Mouse (Mus musculus): ENCODE measurements around the gene Smim14.
"Not testable (repeated sequence)": the region's sequence is repeated elsewhere in the genome, so short reads cannot be mapped to it uniquely, and the experiment has no call there.

Smim14 gene

DNA sequence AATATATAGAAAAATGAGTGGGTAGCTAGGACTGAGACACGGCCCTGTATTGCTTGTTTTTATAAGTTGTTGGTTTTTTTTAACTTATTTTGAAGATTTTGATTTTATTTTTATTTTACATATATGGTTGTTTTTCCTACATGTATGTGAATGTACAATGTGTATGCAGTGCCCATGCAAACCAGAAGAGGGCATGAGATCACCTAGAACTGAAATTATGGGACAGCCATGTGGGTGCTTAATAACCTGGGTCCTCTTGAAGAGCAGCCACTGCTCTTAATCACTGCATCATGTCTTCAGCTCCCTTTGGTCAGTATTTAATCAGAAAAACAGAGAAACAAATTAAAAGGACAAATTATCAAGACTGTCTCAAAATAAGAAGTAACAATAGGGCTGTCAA, 15.2 kb downstream of the Smim14 start:
- no peak for DNase-seq (ENCODE audit: low spot score)

DNA sequence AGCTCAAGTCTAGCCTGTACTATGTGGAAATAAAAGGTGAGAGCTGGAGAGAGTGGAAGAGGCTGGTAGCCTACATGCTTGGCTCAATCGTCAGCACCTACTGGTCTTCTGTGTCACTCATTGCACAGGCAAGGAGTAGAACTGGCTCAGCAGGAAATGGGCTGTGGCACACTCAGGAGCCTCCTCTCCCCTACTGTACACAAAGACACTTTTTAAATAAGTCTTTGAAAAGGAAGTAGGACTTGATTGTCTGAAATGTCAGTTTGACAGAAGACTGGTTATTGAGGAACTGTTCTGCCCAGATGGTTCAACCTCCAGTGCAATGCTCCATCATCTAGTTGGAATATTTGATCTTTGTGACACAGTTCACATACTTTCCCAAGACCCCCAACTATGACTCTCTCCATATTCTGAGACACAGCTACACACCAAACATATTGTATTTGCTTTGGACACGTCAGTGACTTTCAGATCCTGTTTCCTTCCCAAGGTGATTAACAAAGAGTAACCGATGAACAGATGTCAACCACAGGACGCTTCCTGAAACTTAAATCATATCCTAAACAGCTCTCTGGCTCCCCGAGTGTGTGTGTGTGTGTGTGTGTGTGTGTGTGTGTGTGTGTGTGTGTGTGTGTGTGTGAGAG, 22.2 kb downstream of the Smim14 start:
- no peak for DNase-seq (ENCODE audit: low spot score)

- DNase-seq (ENCODE audit: low spot score): no peak
Measured at GRCm38 (mm10) chr5:65513506-65513905, 23.5 kb downstream of the Smim14 start.

- no peak for DNase-seq (ENCODE audit: low spot score)
Measured at GRCm38 (mm10) chr5:65508395-65508794, 28.6 kb downstream of the Smim14 start.

GRCm38 (mm10) chr5:65505786-65506185, 31.2 kb downstream of the Smim14 start:
- DNase-seq (ENCODE audit: low spot score): no peak

- DNase-seq (ENCODE audit: low spot score): no peak
Measured at GRCm38 (mm10) chr5:65501407-65501806, 35.6 kb downstream of the Smim14 start.

DNA sequence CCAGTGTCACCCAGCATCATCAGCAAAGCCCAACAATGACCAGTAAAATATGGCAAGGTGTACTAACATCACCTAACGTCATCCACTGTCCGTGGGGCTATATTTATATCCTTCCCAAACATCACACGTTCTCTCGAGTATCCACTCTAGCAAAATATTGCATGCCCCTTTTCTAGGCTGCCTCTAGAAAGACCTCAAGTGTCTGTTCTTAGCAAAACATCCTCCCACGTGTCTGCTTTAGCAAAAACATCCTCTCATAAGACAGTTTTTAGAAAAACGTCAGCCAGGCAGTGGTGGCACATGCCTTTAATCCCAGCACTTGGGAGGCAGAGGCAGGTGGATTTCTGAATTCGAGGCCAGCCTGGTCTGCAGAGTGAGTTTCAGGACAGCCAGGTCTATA, 36.8 kb downstream of the Smim14 start:
- no peak for DNase-seq (ENCODE audit: low spot score)

DNA sequence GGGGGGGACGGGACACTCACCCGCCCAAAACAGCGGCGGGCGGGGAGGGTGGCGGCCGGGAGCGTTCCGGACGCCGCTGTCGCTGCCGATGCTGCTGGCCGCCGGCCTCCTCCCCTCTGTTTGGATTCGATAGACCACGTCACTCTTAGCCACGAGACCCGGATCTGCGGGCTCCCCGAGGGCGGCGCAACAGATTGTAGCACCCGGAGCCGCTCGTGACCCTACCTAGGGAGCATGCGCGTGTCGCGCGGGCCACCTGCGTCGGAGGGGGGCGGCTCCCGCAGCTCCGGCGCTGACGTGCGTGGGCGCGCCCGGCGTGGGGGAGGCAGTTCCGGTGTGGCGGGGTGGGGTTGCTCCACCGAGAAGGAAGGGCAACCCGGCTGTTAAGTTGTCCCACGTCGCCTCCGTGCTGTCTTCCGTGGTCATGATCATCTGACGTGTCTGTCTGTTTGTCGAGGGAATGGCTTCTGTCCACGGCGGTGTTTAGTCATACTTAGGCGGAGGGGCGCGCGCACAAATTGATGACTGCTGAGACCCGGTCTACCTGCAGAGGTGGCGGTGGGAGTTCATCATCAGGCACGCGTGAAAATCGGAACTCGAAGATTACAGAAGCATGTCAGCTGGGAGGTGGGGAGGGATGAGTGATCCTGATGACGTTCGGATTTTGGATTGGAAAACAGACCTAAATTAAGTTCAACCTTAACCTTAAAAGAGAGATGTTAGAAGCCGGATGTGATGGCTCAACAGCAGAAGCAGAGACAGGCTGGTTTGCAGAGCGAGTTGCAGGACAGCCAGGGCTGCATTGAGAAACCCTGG, 44.1 kb downstream of the Smim14 start, which contains the start of gene Gm43552:
Gene Gm43552, minus strand, starts transcription at position 118 of the 816 bp plus-strand sequence.
- DNase-seq (ENCODE audit: low spot score): peak; percentile 91

DNA sequence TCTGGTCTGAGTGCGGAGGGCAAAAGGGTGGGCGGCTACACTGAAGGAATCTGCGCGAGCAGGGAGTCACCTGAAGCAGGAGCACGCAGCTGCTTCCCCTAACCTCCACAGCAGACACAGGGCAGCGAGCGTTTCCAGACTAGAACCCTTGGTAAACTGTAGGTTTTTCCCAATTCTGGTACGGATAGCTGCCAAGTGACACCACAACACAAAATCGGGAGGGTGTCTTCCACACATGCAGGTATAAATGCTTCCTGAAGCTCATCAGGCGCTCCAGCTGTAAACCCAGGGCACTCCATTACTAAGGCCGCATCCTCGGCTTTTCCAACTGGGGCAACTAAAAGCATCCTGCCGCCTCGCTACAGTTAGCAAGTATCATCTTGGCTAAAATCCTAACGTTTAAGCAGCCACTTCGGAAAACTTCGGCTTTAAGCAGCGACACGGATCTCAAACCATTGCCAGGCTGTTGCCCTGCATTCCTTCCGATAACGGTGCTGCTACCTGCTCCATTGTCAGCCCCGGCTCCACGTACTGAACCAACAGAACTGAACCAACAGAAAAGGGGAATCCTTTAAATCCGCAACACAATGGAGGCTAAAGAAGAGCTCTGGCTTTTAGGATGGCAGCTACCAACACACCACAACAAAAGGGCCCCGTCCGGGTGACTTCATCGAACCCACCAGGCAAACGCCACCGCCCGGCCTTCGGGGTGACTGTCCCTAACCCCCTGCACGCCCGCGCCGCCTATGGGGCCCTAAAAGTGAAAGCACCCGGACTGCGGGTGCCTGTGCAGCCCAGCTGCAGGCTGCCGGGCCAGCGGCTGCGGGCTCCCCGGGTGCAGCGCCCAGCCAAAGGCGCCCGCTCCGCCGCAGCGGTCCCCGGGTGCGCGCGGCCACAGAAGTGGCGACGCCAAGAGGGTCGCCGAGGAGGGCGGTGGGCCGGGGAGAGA, 44.9 kb downstream of the Smim14 start:
- peak; percentile 47 for DNase-seq (ENCODE audit: low spot score)

- no peak for DNase-seq (ENCODE audit: low spot score)
Measured at GRCm38 (mm10) chr5:65489830-65490229, 47.2 kb downstream of the Smim14 start.

DNA sequence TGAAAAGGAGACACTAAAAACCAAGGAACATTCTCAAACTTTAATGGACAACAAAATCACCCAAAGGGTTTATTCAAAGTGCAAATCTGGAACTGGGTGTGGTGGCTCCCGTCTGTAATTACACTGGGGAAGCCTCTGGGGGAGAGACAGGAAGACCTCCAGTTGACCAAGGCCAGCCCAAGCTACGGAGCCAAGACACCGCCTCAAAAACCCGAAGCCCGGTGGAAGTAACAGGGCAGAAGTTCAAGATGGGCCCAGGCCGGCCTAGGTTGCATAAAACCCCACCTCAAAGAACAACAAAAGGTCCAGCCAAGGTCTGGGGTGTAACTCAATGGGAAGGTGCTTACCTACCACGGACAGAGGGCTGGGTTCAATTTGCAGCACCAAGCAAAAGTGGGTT, 48.3 kb downstream of the Smim14 start:
- no peak for DNase-seq (ENCODE audit: low spot score)

DNA sequence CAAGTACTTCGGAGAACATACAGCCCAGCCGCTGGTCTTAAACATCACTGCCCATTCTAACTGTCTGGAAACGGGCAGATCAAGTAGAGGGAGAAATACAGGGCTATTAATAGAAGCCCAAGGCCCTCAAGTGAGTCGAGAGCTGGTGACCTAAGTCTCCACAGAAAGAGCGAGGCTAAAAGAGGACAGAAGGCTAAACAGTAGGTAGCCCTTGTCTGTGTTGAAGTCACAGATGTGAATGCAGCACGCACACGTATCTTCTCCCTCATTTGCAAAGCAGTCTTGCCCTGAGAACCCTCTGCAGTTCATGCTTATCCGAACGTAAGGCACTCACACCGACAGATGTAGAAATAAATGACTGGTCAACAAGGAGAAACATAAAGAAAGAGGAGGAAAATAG, 49.6 kb downstream of the Smim14 start:
- no peak for DNase-seq (ENCODE audit: low spot score)

- DNase-seq (ENCODE audit: low spot score): no peak
Measured at GRCm38 (mm10) chr5:65486514-65486913, 50.5 kb downstream of the Smim14 start.

DNA sequence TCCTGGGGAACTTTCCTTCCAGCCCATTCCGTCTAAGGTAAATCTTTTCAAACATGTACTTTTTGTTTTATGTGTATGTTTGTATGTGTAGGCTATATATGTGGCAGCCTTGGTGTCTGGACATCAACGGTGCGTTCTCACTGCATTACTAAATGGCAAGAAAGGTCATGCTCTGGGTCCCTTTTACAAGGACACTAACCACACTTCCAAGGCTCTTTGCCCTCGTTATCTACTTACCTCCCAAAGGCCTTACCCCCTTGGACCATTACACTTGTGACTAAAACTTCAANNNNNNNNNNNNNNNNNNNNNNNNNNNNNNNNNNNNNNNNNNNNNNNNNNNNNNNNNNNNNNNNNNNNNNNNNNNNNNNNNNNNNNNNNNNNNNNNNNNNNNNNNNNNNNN, 54.0 kb downstream of the Smim14 start:
- no peak for DNase-seq (ENCODE audit: low spot score)

GRCm38 (mm10) chr5:65480511-65480910, 56.5 kb downstream of the Smim14 start:
- no peak for DNase-seq (ENCODE audit: low spot score)

GRCm38 (mm10) chr5:65479681-65480445, 57.1 kb downstream of the Smim14 start:
- DNase-seq (ENCODE audit: low spot score): no peak

DNA sequence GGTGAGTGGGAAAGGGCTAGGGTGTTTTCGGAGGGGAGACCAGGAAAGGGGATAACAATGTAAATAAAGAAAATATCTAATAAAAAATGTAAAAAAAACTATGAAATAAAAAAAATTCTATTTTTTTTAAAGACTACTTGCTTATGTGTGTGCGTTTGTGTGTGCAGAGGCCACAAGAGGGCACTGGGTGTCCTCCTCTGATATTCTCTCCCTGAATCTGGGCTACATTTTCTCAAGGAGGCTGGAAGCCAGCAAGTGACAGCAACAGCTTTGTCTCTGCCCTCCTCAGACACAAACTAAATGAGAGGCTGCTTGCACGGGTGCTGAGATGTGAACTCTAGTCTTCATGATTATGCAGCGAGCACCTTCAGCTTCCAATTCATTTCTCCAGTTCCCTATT, 58.8 kb downstream of the Smim14 start:
- DNase-seq (ENCODE audit: low spot score): no peak

- not testable (repeated sequence) for DNase-seq (ENCODE audit: low spot score)
Measured at GRCm38 (mm10) chr5:65476739-65477138, 60.2 kb downstream of the Smim14 start.

DNA sequence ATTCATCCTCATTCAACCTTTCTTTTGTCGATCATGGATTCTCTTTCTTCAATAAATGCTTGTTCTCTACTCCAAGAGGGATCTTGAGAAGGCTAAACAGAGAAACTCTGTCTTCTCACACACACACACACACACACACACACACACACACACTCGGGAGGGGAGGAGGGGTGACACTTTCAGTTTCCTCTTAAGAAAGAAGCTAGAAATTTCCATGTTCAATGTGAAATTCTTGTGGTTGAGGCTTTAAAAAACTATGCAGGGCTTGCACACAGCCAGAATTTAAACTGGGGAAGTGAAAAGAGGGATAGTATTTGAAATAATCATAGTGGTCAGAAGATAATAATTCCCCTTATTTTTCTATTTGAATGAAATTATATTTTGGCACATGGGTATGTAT, 61.2 kb downstream of the Smim14 start:
- DNase-seq (ENCODE audit: low spot score): no peak

GRCm38 (mm10) chr5:65469766-65470165, 67.2 kb downstream of the Smim14 start:
- no peak for DNase-seq (ENCODE audit: low spot score)

DNA sequence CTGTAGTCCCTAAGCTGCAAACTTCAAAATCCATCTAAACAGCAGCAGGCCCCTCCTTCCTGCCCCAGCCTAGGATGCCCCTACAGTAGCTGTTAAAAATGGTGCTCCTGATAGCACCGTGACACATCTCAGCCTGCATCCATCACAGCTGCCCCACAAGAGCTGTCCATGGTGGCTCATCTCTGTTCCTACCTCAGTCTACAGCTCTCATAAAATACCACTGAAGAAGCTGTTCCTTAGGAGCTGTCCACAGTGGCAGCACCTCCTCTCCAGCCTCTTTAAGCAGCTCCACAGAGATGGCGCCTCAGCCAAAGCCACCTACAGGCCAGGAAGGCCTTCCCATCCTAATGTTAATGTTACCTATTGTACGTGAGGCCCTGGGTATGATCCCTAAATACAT, 70.1 kb downstream of the Smim14 start:
- DNase-seq (ENCODE audit: low spot score): no peak

GRCm38 (mm10) chr5:65460361-65460760, 76.6 kb downstream of the Smim14 start:
- DNase-seq (ENCODE audit: low spot score): no peak
